ENCODE assay signal across 10 mouse cellular contexts in the genomic region with DNA sequence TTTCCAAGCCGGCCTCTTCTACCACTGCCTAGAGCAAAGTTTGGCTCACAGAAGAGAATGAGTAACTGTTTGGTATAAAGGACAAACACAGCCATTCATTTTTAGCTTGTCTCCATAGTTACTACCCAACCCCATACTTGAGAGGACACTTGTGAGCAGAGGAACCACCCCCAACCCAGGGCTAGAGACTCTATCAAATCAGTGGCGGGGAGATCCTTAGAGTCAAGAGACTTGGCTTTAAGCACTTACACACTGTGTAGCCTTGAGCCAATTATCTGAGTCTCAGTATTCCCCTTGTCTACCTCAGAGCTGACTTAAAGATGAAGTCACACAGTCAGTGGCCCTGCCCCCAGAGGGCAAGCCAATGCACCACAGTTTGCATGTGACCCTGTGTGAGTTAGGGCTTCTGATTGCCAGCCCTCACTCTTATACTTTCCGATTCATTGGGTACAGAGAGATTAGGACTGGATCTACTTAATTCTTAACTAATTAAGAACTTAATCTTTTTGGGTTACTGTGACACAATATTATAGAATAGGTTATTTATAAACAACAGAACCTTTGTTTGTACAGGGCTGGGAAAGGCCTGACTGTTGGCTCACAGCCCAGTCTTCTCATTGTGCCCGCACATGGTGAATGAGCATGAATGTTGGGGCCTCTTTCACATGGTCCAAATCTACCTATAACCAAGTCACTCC.
DNase-seq lines count a peak whose midpoint lies in the region; ATAC-seq and TF ChIP-seq lines count a peak whose summit lies in the region.
"Had no signal": no experiment of that assay in that cellular context is flagged by ENCODE, and none has a peak within 500 bp of the region (broad histone marks: within the 10 kb centered on the region; RNA-seq: fewer than 3 reads in every experiment).

No protein-coding gene starts in this region.

- peak; percentile 33; the same call in 1 of the 2 replicates for ATAC-seq in liver, postnatal 0 days
- no peak for ATAC-seq in liver, embryonic 12.5 days
- ATAC-seq in hindbrain, embryonic 15.5 days (ENCODE audit: low FRiP score, low read depth), result peak; percentile 87
- ATAC-seq in stomach, embryonic 15.5 days (ENCODE audit: insufficient read depth, low FRiP score, low read depth), result peak; percentile 77; the same call in 1 of the 2 replicates

- no peaks in the 10 kb centered on the region for H3K9me3 ChIP-seq in liver, postnatal 0 days (ENCODE audit: low read length)
- H3K9me3 ChIP-seq in liver, embryonic 12.5 days (replicated peaks), result no peaks in the 10 kb centered on the region
- no peaks in the 10 kb centered on the region for H3K9me3 ChIP-seq in hindbrain, embryonic 15.5 days
- no peaks in the 10 kb centered on the region for H3K9me3 ChIP-seq in stomach, embryonic 15.5 days

- no peak overlapping the region for H3K27ac ChIP-seq in liver, postnatal 0 days (ENCODE audit: low read depth)
- no peak overlapping the region for H3K27ac ChIP-seq in liver, embryonic 12.5 days
- H3K27ac ChIP-seq in hindbrain, embryonic 15.5 days (replicated peaks), result peak overlapping the region; percentile 47; the same call in 1 of the 2 replicates
- H3K27ac ChIP-seq in stomach, embryonic 15.5 days, result no peak overlapping the region

- H3K9ac ChIP-seq in liver, postnatal 0 days (replicated peaks), result no peak overlapping the region
- no peak overlapping the region for H3K9ac ChIP-seq in liver, embryonic 12.5 days
- no peak overlapping the region for H3K9ac ChIP-seq in hindbrain, embryonic 15.5 days
- no peak overlapping the region for H3K9ac ChIP-seq in stomach, embryonic 15.5 days

- no peak overlapping the region for H3K4me3 ChIP-seq in liver, postnatal 0 days (ENCODE audit: low read depth, low read length)
- H3K4me3 ChIP-seq in liver, embryonic 12.5 days, result no peak overlapping the region
- no peak overlapping the region for H3K4me3 ChIP-seq in hindbrain, embryonic 15.5 days
- no peak overlapping the region for H3K4me3 ChIP-seq in lung, adult 2 months (replicated peaks; ENCODE audit: extremely low read depth, low read depth, low read length)
- H3K4me3 ChIP-seq in stomach, embryonic 15.5 days (replicated peaks), result no peak overlapping the region
- H3K4me3 ChIP-seq: myocyte had no signal

- 67% methylated on average over 4 of the region's 4 CpGs for WGBS in liver, postnatal 0 days (ENCODE audit: insufficient replicate concordance)
- 86% methylated on average over 4 of the region's 4 CpGs for WGBS in liver, embryonic 12.5 days (ENCODE audit: insufficient replicate concordance)
- WGBS in hindbrain, embryonic 15.5 days, result 48% methylated on average over 4 of the region's 4 CpGs
- 60% methylated on average over 4 of the region's 4 CpGs for WGBS in lung, adult 2 months
- 66% methylated on average over 4 of the region's 4 CpGs for WGBS in stomach, embryonic 15.5 days

- H3K4me2 ChIP-seq in liver, postnatal 0 days (ENCODE audit: low read depth, low read length), result no peak overlapping the region
- H3K4me2 ChIP-seq in liver, embryonic 12.5 days, result no peak overlapping the region
- no peak overlapping the region for H3K4me2 ChIP-seq in hindbrain, embryonic 15.5 days
- no peak overlapping the region for H3K4me2 ChIP-seq in stomach, embryonic 15.5 days

- no peak for TF ChIP-seq EP300 in liver, postnatal 0 days (IDR thresholded peaks at IDR 0.05; ENCODE audit: low read depth)

- no peak for TF ChIP-seq CTCF in liver, postnatal 0 days (IDR thresholded peaks at IDR 0.05; ENCODE audit: low read depth)
- no peak for TF ChIP-seq CTCF in lung, adult 2 months (IDR thresholded peaks at IDR 0.05; ENCODE audit: insufficient read depth, low read length)

- no peaks in the 10 kb centered on the region for H3K36me3 ChIP-seq in liver, postnatal 0 days (replicated peaks; ENCODE audit: insufficient read depth, low read length)
- H3K36me3 ChIP-seq in liver, embryonic 12.5 days, result no peaks in the 10 kb centered on the region
- H3K36me3 ChIP-seq in hindbrain, embryonic 15.5 days, result no peaks in the 10 kb centered on the region
- H3K36me3 ChIP-seq in stomach, embryonic 15.5 days, result no peaks in the 10 kb centered on the region

- no peak for TF ChIP-seq POLR2A in lung, adult 2 months (IDR thresholded peaks at IDR 0.05; ENCODE audit: borderline replicate concordance, extremely low read depth, low read depth, low read length)

- no peaks in the 10 kb centered on the region for H3K4me1 ChIP-seq in liver, postnatal 0 days (ENCODE audit: insufficient read depth)
- no peaks in the 10 kb centered on the region for H3K4me1 ChIP-seq in liver, embryonic 12.5 days
- H3K4me1 ChIP-seq in hindbrain, embryonic 15.5 days (replicated peaks), result peaks cover 5% of the 10 kb centered on the region
- H3K4me1 ChIP-seq in lung, adult 2 months (ENCODE audit: control insufficient read depth, insufficient read depth, low read length), result no peaks in the 10 kb centered on the region
- H3K4me1 ChIP-seq in stomach, embryonic 15.5 days, result no peaks in the 10 kb centered on the region

- H3K27me3 ChIP-seq in liver, postnatal 0 days (ENCODE audit: insufficient read depth, low read length), result no peaks in the 10 kb centered on the region
- H3K27me3 ChIP-seq in liver, embryonic 12.5 days (replicated peaks), result no peaks in the 10 kb centered on the region
- no peaks in the 10 kb centered on the region for H3K27me3 ChIP-seq in hindbrain, embryonic 15.5 days
- H3K27me3 ChIP-seq in stomach, embryonic 15.5 days (replicated peaks), result no peaks in the 10 kb centered on the region

- no peak for DNase-seq in liver, postnatal 0 days
- DNase-seq in lung, adult 2 months, result peak; percentile 7
- DNase-seq in embryo, embryonic 10.5 days (ENCODE audit: low spot score), result no peak
- no peak for DNase-seq in ovary, postnatal 10 days (ENCODE audit: low spot score)
- no peak for DNase-seq in spleen, postnatal 10 days (ENCODE audit: low spot score in 2 of 2)
- DNase-seq: gastrocnemius, postnatal 36 days had no signal
